Mouse (Mus musculus) yolk sac, embryonic 10.5 days (tissue): ENCODE measurements around the gene Bsg.
"Not testable (repeated sequence)": the region's sequence is repeated elsewhere in the genome, so short reads cannot be mapped to it uniquely, and the experiment has no call there.

Source experiments
- DNase-seq: peaks from one replicate; pipeline ENCODE4 v3.0.0-alpha.2; 2017; ENCODE audit warnings: low spot score

Gene Bsg

GRCm38 (mm10) chr10:79733847-79734246 lies 29.6 kb downstream of the Bsg start:
- DNase-seq, result no peak

- no peak for DNase-seq
These were observed 31.1 kb downstream of the Bsg start for GRCm38 (mm10) chr10:79735361-79735760.

GRCm38 (mm10) chr10:79736706-79737105 lies 32.4 kb downstream of the Bsg start:
- DNase-seq, result no peak

- no peak for DNase-seq
These were observed 34.0 kb downstream of the Bsg start for GRCm38 (mm10) chr10:79738259-79738658.

GRCm38 (mm10) chr10:79739234-79739633 lies 34.9 kb downstream of the Bsg start:
- no peak for DNase-seq

- no peak for DNase-seq
These were observed 36.6 kb downstream of the Bsg start for GRCm38 (mm10) chr10:79740863-79741262.

GRCm38 (mm10) chr10:79743161-79743560 lies 38.9 kb downstream of the Bsg start:
- no peak for DNase-seq

DNA sequence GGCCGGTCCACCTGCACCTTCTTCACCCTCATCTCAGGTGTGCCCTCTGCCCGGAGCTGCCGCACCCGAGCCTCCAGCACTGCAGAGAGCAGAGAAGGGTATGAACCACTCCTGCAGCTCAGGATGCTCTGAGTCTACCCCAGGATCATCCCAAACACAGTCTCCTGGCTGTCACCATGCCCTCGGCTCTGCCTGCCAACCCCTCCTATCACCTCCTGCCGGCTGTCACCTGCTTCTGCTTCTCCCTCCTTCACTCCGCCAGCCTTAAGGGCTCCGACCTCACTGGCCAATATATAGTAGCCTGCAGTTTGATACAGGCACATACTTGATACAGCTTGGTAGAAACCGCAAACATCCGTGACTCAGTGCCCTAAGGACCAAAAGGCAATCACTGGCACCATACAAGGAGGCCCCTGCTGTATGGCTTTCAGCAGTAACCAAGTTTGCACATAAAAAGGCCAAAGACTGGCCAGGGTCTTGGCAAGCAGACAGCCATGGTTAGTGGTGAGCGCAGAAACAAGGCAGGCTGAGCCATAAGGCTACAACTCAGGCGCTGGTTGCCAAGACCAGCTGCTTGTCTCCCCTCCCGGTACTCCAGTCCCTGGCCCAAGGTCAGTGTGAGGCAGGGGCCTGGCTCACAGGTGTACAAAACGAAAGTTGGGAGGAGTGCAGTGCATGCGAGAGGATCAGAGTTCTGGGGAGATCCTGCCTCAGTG lies 39.5 kb downstream of the Bsg start:
- DNase-seq, result no peak

DNA sequence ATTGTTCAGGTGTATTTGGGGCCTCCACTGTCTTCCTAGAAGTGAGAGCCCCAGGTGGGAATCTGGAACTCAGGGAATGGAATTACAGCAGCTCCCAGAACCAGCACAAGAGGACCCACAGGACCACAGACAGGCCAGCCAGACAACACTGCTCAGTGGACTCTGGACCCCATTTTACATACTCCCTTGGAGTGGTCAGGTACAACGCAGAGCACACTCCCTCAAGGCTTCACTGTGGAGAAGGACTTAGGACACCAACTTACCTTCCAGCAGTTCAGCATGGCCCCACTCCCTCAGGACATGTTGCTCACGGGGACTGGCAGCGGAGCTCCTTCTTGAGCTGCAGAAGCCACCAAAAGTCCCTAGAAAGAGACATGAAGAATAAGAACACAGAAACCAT lies 41.1 kb downstream of the Bsg start:
- DNase-seq, result no peak

- peak; percentile 93 for DNase-seq
These were observed 41.8 kb downstream of the Bsg start, which contains the start of gene Polrmt for GRCm38 (mm10) chr10:79745898-79746773. Gene Polrmt (minus strand): TSS chr10:79746581.

DNA sequence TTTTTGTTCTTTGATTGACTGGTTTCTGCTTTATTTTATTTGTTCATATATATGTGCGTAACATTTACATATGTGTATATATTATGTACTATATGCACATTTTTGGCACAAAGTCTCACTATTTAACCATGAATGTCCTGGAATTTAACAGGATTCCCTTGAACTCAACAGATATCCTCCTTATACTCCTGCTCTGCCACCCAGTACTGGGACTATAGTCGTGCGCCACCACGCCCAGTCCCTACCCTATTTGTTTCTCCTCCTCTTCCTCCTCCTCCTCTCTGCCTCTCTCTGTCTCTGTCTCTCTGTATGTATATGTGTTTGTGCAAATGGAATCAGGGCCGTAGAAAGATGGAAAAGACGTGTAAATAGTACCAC lies 42.5 kb downstream of the Bsg start:
- DNase-seq, result no peak

GRCm38 (mm10) chr10:79748496-79748895 lies 44.2 kb downstream of the Bsg start:
- no peak for DNase-seq

- peak; percentile 69 for DNase-seq
These were observed 50.7 kb downstream of the Bsg start, which contains the start of gene Fgf22 for GRCm38 (mm10) chr10:79754856-79755516. Gene Fgf22 (plus strand): TSS chr10:79755076.

GRCm38 (mm10) chr10:79755854-79756253 lies 51.6 kb downstream of the Bsg start:
- no peak for DNase-seq

DNA sequence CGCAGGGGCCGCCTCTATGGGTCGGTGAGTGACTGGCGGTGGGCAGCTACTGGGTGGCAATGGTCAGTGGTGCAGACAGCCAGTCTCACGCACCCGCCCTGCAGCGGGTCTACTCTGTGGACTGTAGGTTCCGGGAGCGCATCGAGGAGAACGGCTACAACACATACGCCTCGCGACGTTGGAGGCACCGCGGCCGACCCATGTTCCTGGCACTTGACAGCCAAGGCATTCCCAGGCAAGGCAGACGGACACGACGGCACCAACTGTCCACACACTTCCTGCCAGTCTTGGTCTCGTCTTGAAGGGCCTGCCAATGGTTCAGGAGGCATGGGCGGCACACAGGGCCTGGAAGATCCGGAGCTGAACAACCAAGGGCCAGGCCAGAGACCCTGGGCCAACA lies 52.4 kb downstream of the Bsg start:
- no peak for DNase-seq

DNA sequence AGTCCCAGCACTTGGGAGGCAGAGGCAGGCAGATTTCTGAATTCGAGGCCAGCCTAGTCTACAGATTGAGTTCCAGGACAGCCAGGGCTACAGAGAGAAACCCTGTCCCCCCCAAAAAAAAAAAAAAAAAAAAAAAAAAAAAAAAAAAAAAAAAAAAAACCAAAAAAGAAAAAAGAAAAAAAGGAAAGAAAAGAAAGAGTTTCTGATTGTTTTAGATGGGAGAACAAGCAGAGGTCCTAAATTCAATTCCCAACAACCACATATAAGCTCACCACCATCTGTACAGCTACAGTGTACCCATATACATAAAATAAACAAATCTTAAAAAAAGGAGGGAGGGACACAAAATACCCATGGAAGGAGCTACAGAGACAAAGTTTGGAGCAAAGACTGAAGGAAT lies 55.4 kb downstream of the Bsg start:
- not testable (repeated sequence) for DNase-seq

DNA sequence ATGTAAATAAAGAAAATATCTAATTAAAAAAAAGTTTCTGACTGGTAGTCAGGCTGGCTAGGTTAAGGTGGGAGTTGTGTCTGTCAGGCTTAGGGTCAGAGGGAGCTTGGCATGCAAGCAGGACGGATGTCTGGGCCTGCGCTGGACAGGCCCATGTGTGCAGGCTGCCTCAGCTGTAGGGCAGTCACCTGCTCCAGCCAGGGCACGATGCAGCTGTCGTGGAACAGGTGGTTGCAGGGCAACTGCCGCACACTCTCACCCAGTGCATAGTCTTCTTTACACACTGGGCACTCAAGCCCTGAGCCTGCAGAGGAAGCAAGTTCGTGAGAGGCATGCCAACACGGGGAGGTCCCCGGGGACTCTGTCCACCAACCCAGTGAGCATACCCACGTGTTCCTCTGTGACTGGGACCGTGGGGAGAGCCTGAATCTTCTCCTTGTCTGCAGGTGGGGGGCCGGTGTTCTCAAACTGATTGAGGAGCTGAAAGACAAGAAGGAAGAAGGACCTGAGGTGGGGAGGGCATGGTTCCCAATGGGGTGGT lies 56.4 kb downstream of the Bsg start:
- no peak for DNase-seq
